Mouse (Mus musculus): Measurements from ENCODE around the gene Dexi. TPM values are rescaled to one million over a fixed set of nuclear protein-coding genes. Genes with fewer than 3 reads are reported as not detected.

Dexi gene
- polyA plus RNA-seq, 1 experiment from 2014 or later, result 19.1 TPM

DNA sequence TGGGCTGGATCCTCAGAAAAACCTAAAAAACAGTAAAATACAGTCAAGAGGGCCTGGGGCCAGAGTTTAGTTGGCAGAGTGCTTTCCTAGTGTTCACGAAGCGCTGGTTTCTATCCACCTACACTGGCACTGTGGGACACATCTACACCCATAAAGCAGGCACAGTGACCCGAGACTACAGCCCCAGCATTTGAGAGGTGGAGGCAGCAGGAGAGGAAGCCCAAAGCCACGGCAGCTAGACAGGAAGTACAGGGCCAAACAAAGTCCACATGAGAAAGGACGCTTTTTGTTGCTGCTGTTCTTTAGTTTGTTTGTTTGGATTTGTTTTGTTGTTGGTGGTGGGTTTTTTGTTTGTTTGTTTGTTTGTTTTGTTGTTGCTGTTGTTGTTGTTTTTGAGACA, 6.5 kb downstream of the Dexi start:
- ATAC-seq (ENCODE audit: low read depth), result no peak
- 85% methylated on average over 5 of the region's 5 CpGs for WGBS
- Histone ChIP-seq H3K27ac (replicated peaks) (no peak overlapping the region), H3K4me1 (replicated peaks) (peaks cover 39% of the 10 kb centered on the region), H3K9me3 (no peaks in the 10 kb centered on the region), H3K4me3 (no peak overlapping the region), H3K36me3 (peaks cover 13% of the 10 kb centered on the region; the same call in 1 of the 2 replicates), H3K4me2 (no peak overlapping the region), H3K9ac (no peak overlapping the region), H3K27me3 (no peaks in the 10 kb centered on the region)

DNA sequence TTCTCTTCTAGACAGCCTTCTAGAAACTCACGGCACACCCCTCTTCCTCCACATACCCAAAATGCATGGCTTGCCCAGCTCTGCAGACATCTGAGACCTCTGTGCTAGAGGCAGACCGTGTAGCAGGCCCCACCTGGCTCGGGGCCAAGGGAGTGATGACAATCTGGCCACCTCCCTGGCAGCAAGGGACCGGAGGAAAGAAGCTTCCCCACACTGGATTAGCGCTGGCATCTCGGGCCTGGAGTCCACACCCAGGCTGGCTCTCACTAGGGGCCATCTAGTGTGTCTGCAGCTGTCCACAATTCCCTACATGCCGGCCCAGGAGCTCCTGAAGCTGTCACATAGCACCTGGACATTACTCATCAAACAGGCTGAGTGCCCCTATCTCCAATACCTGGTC, 8.3 kb downstream of the Dexi start:
- Histone ChIP-seq H3K4me3 (no peak overlapping the region), H3K9ac (no peak overlapping the region), H3K27ac (replicated peaks) (no peak overlapping the region), H3K27me3 (no peaks in the 10 kb centered on the region), H3K9me3 (no peaks in the 10 kb centered on the region), H3K36me3 (peaks cover 26% of the 10 kb centered on the region), H3K4me1 (replicated peaks) (peaks cover 22% of the 10 kb centered on the region), H3K4me2 (no peak overlapping the region)
- no peak for ATAC-seq (ENCODE audit: low read depth)
- WGBS, result 72% methylated on average over 7 of the region's 7 CpGs

DNA sequence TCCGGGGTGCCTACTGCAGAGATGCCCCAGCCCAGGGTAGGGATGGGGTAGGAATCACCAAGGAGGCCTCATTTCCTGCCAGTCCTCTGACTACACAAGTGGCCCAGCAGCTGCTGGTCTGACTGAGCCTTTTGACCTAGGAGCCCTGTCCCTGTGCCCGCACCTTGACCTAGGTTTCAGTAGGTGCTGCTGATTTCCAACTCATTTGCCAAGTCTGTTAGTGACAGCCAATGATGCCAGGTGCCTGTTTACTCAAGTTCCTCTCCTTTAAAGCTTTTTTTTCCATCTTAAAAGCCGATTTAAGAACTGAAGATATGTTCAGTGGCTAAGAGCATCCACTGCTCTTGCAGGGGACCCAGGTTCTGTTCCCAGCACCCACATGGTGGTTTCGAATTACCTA, 9.1 kb downstream of the Dexi start:
- WGBS, result 89% methylated on average over 4 of the region's 4 CpGs

DNA sequence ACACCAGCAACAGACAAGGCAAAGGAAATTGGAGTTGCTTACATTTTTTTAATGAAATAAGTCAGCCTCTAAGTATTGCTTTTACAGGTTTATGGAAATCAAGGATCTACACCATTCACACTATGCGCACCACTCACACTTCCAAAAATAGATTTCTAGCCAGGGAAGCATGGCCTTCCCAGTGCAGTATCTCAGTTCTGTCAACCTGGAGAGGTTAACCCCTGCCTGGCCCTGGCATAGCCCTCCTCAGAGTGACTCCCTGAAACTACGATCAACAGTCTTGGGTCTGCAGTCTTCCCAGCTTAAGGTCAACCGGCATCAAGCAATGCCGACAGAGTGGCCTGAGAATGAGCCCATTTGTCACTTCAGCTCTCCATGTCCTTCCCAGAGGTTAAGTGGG, 12.7 kb downstream of the Dexi start:
- H3K4me1 ChIP-seq (replicated peaks), result 0 out of 2 replicates have a peak, but pooled peaks cover 6% of the 10 kb centered on the region
- H3K9me3 ChIP-seq, result no peaks in the 10 kb centered on the region
- H3K4me2 ChIP-seq, result no peak overlapping the region
- no peak for ATAC-seq (ENCODE audit: low read depth)
- H3K4me3 ChIP-seq, result no peak overlapping the region
- no peak overlapping the region for H3K27ac ChIP-seq (replicated peaks)
- H3K27me3 ChIP-seq, result no peaks in the 10 kb centered on the region
- 93% methylated on average over 4 of the region's 4 CpGs for WGBS
- H3K9ac ChIP-seq, result no peak overlapping the region
- H3K36me3 ChIP-seq, result peaks cover 35% of the 10 kb centered on the region

More for the DNA sequence above, 9.1 kb downstream of the Dexi start:
- Histone ChIP-seq H3K4me1 (replicated peaks) (peaks cover 14% of the 10 kb centered on the region), H3K9ac (no peak overlapping the region), H3K4me3 (no peak overlapping the region), H3K9me3 (no peaks in the 10 kb centered on the region), H3K27ac (replicated peaks) (no peak overlapping the region), H3K36me3 (peaks cover 34% of the 10 kb centered on the region), H3K4me2 (no peak overlapping the region), H3K27me3 (no peaks in the 10 kb centered on the region)
- no peak for ATAC-seq (ENCODE audit: low read depth)

DNA sequence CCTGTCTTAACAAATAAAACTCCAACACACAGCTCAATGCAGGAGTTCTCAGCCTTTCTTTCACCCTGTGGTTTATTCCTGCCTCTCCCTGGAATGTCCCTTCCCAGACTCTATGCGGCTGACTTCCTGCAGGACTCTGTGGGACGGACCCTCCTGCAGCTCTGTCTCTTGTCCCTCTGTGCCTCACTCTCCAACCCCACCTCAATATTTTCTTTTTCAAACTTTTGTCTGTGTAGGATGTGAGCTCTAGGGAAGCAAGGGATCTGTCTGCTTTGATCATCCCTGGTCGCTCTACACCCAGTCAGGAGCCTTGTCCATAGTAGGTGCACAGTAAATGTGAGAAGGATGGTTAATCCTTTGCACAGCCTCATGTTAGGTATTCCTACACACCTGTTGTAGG, 14.5 kb downstream of the Dexi start:
- no peaks in the 10 kb centered on the region for H3K27me3 ChIP-seq
- no peak overlapping the region for H3K4me2 ChIP-seq
- 76% methylated on average over 3 of the region's 3 CpGs for WGBS
- H3K9me3 ChIP-seq, result no peaks in the 10 kb centered on the region
- H3K4me1 ChIP-seq (replicated peaks), result no peaks in the 10 kb centered on the region
- no peak overlapping the region for H3K27ac ChIP-seq (replicated peaks)
- peaks cover 28% of the 10 kb centered on the region for H3K36me3 ChIP-seq
- 0 out of 2 replicates have a peak overlapping the region, but pooled peaks have one; percentile 5 for H3K9ac ChIP-seq
- no peak for ATAC-seq (ENCODE audit: low read depth)
- no peak overlapping the region for H3K4me3 ChIP-seq

DNA sequence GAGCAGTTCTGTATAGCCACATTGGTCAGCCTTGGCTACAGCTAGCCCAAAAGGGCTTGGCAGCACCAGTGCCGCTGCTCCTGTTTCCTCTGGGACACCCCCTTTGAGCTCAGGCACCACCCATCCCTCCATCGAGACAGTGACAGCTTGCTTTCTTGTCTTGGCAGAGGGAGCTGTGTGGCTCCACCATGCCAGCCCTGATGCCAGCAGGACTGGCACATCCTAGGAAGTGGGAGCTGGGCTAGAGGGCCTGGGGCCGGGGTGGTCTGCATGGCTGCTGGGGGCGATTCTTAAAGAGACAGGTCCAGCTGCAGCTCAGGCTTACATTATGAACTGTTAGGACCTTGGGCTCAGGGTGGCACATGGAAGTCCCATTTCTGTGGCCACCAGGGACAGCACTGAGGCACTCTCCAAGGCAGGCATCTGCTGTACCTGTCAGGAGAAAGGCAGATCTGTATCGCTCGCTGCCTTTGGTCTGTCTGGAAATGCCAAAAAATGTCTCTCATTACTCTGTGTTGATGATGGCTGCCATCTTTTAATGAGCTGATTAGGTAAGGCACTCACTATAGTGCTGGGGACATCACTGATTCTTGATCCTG, 15.7 kb downstream of the Dexi start:
- no peak overlapping the region for H3K27ac ChIP-seq (replicated peaks)
- WGBS, result 77% methylated on average over 6 of the region's 6 CpGs
- no peak for ATAC-seq (ENCODE audit: low read depth)

DNA sequence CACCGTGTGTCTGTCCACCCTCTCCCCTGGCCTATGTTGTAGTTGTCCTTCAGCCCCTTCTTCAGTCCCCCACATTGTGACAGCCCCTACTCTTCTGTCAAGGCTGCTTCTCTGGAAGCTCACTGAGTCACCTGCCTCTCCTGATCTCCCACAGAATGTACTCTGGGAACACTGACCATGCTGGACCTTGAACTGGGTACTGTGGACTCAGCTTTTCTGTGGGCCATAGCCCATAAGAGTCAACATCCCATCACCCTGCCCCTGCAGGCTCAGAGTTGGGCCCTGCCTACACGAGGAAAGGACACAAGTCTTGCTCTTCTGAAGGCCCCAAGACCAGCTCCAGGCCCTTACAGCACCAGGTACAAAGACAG, 17.3 kb downstream of the Dexi start:
- 66% methylated on average over 2 of the region's 2 CpGs for WGBS

More for the DNA sequence above, 15.7 kb downstream of the Dexi start:
- H3K36me3 ChIP-seq, result peaks cover 28% of the 10 kb centered on the region
- H3K9ac ChIP-seq, result no peak overlapping the region
- no peak overlapping the region for H3K4me3 ChIP-seq
- no peak overlapping the region for H3K4me2 ChIP-seq
- no peaks in the 10 kb centered on the region for H3K4me1 ChIP-seq (replicated peaks)
- H3K9me3 ChIP-seq, result no peaks in the 10 kb centered on the region
- no peaks in the 10 kb centered on the region for H3K27me3 ChIP-seq

DNA sequence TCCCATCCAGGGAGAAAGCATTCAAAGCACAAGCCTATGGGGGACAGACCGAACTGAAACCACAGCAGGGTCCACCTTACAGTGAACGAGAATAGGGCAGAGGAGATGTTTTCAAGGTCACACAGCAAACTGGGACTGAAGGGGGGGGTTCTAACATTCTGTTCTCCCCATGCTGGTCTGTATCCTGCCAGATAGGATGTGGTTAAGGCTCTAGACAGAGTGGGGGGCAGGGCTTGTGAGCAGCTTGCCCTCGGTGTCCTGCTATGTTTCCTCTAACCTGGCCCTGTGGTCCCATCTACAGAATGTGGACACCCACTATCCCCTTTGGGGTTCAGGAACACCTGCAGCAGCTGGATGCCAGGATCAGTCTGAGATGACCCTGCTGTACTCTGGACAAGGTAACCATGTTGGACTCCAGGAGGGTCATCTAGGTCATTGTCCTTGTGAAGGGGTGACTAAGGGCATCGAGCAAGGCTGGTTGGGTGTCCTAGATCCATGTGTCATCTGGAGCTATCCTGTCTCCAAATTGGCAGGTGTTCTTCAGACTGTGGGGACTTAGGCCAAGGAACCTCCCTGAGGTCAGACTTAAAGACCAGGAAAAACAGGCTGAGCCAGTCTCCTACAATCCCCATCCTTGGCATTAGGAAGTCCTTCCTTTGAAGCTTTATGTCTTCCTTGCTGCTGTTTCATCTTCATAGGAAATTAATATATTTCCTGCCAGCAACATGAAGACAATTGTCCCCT, 17.8 kb downstream of the Dexi start:
- Histone ChIP-seq H3K27me3 (no peaks in the 10 kb centered on the region), H3K4me1 (replicated peaks) (no peaks in the 10 kb centered on the region; the same call in 1 of the 2 replicates), H3K9me3 (no peaks in the 10 kb centered on the region), H3K27ac (replicated peaks) (no peak overlapping the region), H3K9ac (no peak overlapping the region), H3K4me2 (no peak overlapping the region), H3K4me3 (no peak overlapping the region), H3K36me3 (peaks cover 14% of the 10 kb centered on the region)
- 93% methylated on average over 4 of the region's 4 CpGs for whole genome bisulfite sequencing
- no peak for ATAC-seq (ENCODE audit: low read depth)

More for the DNA sequence above, 17.3 kb downstream of the Dexi start:
- H3K4me2 ChIP-seq, result no peak overlapping the region
- H3K4me3 ChIP-seq, result no peak overlapping the region
- H3K4me1 ChIP-seq (replicated peaks), result no peaks in the 10 kb centered on the region; the same call in 1 of the 2 replicates
- H3K27ac ChIP-seq (replicated peaks), result no peak overlapping the region
- H3K9me3 ChIP-seq, result no peaks in the 10 kb centered on the region
- peaks cover 19% of the 10 kb centered on the region for H3K36me3 ChIP-seq
- no peak overlapping the region for H3K9ac ChIP-seq
- no peaks in the 10 kb centered on the region for H3K27me3 ChIP-seq
- ATAC-seq (ENCODE audit: low read depth), result no peak

DNA sequence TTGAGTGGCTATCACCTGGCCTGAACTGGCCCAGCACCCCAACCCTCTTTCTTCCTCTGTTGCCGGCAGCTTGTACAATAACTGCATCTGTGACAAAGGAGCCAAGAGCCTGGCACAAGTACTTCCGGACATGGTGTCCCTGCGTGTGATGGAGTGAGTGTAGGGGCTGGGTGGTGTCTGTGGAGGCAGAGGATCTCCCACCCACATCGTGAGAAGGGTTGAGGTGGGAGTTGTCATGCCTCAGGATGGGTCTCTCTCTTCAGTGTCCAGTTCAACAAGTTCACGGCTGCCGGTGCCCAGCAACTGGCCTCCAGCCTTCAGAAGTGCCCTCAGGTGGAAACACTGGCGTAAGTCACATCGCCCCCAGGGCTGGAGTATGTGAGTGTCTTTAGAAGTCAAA, 19.2 kb downstream of the Dexi start:
- WGBS, result 86% methylated on average over 8 of the region's 8 CpGs
- Histone ChIP-seq H3K4me3 (no peak overlapping the region), H3K9ac (no peak overlapping the region)

DNA sequence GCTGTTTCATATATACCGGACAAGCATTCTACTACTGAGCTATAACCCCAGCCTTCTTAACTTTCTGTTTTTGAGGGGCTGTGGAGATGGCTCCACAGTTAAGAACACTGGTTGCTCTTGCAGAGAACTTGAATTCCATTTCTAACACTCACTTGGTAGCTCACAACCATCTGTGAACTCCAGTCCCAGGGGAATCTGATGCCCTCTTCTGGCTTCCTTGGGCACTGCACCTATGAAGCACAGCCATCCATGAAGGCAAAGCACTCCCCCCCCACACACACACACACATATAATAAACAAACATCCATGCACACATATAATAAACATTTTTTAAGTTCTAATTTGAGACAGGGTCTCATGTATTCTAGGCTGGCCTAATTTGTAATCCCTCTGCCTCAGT, 20.0 kb downstream of the Dexi start:
- Histone ChIP-seq H3K36me3 (no peaks in the 10 kb centered on the region), H3K9ac (no peak overlapping the region), H3K4me1 (replicated peaks) (no peaks in the 10 kb centered on the region; the same call in 1 of the 2 replicates), H3K4me3 (no peak overlapping the region), H3K9me3 (no peaks in the 10 kb centered on the region), H3K27me3 (no peaks in the 10 kb centered on the region), H3K4me2 (no peak overlapping the region), H3K27ac (replicated peaks) (no peak overlapping the region)
- ATAC-seq (ENCODE audit: low read depth), result no peak
- WGBS, result 75% methylated on average over 1 of the region's 1 CpGs

More for the DNA sequence above, 19.2 kb downstream of the Dexi start:
- no peak for ATAC-seq (ENCODE audit: low read depth)
- no peak overlapping the region for H3K4me2 ChIP-seq
- H3K27ac ChIP-seq (replicated peaks), result no peak overlapping the region
- H3K4me1 ChIP-seq (replicated peaks), result no peaks in the 10 kb centered on the region; the same call in 1 of the 2 replicates
- no peaks in the 10 kb centered on the region for H3K27me3 ChIP-seq
- no peaks in the 10 kb centered on the region for H3K36me3 ChIP-seq
- H3K9me3 ChIP-seq, result no peaks in the 10 kb centered on the region

DNA sequence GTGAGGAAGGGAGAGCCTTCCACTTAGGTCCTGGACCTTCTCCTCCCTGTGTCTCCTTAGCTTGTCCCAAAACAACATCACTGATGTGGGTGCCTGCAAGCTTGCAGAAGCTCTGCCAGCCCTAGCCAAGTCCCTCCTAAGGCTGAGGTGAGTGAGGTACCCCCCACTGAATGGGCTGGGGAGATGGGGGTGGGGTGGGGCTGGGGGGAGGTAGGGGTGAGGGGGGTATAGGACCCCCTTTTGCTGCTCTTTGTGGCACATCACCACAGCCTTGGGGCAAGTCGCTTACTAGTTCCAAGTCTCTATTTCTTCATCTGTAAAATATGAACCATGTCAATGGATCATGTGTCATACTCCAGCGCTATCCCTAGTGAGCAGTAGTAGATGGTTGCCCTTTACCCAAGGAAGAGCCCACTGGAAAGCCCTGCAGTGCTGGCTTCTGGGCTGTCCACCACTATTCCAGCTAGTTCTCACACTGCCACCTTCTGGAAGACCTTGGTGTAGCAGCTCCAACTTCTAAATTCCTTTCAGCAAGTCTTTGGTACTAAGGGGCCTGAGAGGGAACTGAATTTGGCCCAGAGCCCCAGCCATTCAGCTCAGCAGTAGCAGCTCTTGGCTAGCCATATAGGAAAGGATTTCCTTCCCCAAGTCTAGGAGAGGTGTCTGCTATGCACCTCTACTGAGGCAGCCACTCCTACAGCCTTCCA, 21.8 kb downstream of the Dexi start:
- Histone ChIP-seq H3K9me3 (no peaks in the 10 kb centered on the region), H3K36me3 (no peaks in the 10 kb centered on the region), H3K4me3 (no peak overlapping the region), H3K27ac (replicated peaks) (no peak overlapping the region), H3K27me3 (no peaks in the 10 kb centered on the region), H3K9ac (no peak overlapping the region), H3K4me2 (no peak overlapping the region), H3K4me1 (replicated peaks) (no peaks in the 10 kb centered on the region; the same call in 1 of the 2 replicates)
- 34% methylated on average over 2 of the region's 2 CpGs for WGBS
- ATAC-seq (ENCODE audit: low read depth), result peak; percentile 80

DNA sequence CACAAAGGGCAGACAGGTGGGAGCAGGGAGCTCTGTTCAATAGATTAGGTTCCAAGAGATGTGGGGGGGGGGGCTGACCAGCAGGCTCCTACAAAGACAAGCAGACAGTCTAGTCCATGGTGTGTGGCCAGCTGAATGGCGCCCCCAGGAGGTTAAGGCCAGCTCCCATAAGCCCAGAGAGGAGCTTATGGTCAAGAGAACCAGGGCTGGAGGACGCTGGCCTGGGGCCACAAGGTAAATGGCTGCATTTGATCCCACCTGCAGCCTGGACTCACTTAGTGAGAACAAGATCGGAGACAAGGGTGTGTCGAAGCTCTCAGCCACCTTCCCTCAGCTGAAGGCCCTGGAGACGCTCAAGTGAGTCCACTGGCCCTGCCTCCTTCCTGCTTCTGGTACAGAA, 24.8 kb downstream of the Dexi start:
- no peaks in the 10 kb centered on the region for H3K36me3 ChIP-seq
- WGBS, result 65% methylated on average over 5 of the region's 5 CpGs
- no peaks in the 10 kb centered on the region; the same call in 1 of the 2 replicates for H3K4me1 ChIP-seq (replicated peaks)
- no peak overlapping the region for H3K4me2 ChIP-seq
- H3K4me3 ChIP-seq, result no peak overlapping the region
- no peak overlapping the region for H3K9ac ChIP-seq
- H3K27ac ChIP-seq (replicated peaks), result no peak overlapping the region
- H3K27me3 ChIP-seq, result no peaks in the 10 kb centered on the region
- H3K9me3 ChIP-seq, result no peaks in the 10 kb centered on the region
- ATAC-seq (ENCODE audit: low read depth), result no peak

All from neural tube, embryonic 13.5 days (tissue).